Mouse (Mus musculus) urinary bladder, postnatal 36 days (tissue): Measurements from ENCODE around the gene Sfi1.
A peak's percentile ranks its signal among the peaks of the same experiment; 100 is the strongest.
"Not testable (repeated sequence)": the region's sequence is repeated elsewhere in the genome, so short reads cannot be mapped to it uniquely, and the experiment has no call there.

ENCODE experiments used
- DNase-seq, 2 experiments: peaks; one replicate each; pipeline ENCODE4 v3.0.0; 2022; ENCODE audit warnings: low spot score in 2 of 2, mixed read lengths in 1 of 2

Gene Sfi1

GRCm38 (mm10) chr11:3193363-3193762 lies at the start of gene Sfi1:
Gene Sfi1, minus strand, starts transcription at chr11:3193463.
- DNase-seq = no peak

GRCm38 (mm10) chr11:3242395-3242794 lies 49.1 kb upstream of the Sfi1 start:
- DNase-seq = no peak

GRCm38 (mm10) chr11:3235277-3235676 lies 42.0 kb upstream of the Sfi1 start:
- no peak for DNase-seq

GRCm38 (mm10) chr11:3233704-3234103 lies 40.4 kb upstream of the Sfi1 start:
- DNase-seq = no peak

GRCm38 (mm10) chr11:3232248-3232647 lies 39.0 kb upstream of the Sfi1 start:
- DNase-seq = no peak

GRCm38 (mm10) chr11:3227113-3227512 lies 33.9 kb upstream of the Sfi1 start:
- DNase-seq = no peak

- no peak for DNase-seq
Observed at GRCm38 (mm10) chr11:3223105-3223504, 29.8 kb upstream of the Sfi1 start.

- DNase-seq = no peak
Observed at GRCm38 (mm10) chr11:3212526-3212925, 19.3 kb upstream of the Sfi1 start.

- no peak for DNase-seq
Observed at GRCm38 (mm10) chr11:3206783-3207182, 13.5 kb upstream of the Sfi1 start.

- DNase-seq = no peak
Observed at GRCm38 (mm10) chr11:3205207-3205606, 11.9 kb upstream of the Sfi1 start.

- DNase-seq = no peak
Observed at GRCm38 (mm10) chr11:3203771-3204170, 10.5 kb upstream of the Sfi1 start.

- DNase-seq = peak; percentile 42 to 47
Observed at GRCm38 (mm10) chr11:3202781-3203441, 9.6 kb upstream of the Sfi1 start.

- DNase-seq = peak; percentile 88 to 92
Observed at GRCm38 (mm10) chr11:3202231-3202701, 9.0 kb upstream of the Sfi1 start, which contains the start of gene Eif4enif1. Gene Eif4enif1, plus strand, starts transcription at chr11:3202392.

- no peak for DNase-seq
Observed at GRCm38 (mm10) chr11:3201326-3202230, 8.3 kb upstream of the Sfi1 start.

GRCm38 (mm10) chr11:3200636-3201035 lies 7.4 kb upstream of the Sfi1 start:
- DNase-seq = not testable (repeated sequence)

- DNase-seq = not testable (repeated sequence)
Observed at GRCm38 (mm10) chr11:3182707-3183106, 10.6 kb downstream of the Sfi1 start.

- not testable (repeated sequence) for DNase-seq
Observed at GRCm38 (mm10) chr11:3181971-3182370, 11.3 kb downstream of the Sfi1 start.

- DNase-seq = peak; percentile 80 to 88
Observed at GRCm38 (mm10) chr11:3181250-3181649, 12.0 kb downstream of the Sfi1 start.

GRCm38 (mm10) chr11:3180510-3181160 lies 12.6 kb downstream of the Sfi1 start:
- not testable (repeated sequence) for DNase-seq

- peak; percentile 50 to 68 for DNase-seq
Observed at GRCm38 (mm10) chr11:3179726-3180092, 13.6 kb downstream of the Sfi1 start.

- DNase-seq = peak; percentile 56 to 65
Observed at GRCm38 (mm10) chr11:3178968-3179725, 14.1 kb downstream of the Sfi1 start.
